ENCODE assay signal across 18 mouse cellular contexts in genomic region chr9:103512257-103512656, GRCm38 (mm10).
"Had no signal": no experiment of that assay in that cellular context is flagged by ENCODE, and none has a peak within 500 bp of the region (broad histone marks: within the 10 kb centered on the region; RNA-seq: fewer than 3 reads in every experiment).

No protein-coding gene starts in this region.

- H3K4me1 ChIP-seq: neural tube, embryonic 15.5 days had no signal

- H3K9ac ChIP-seq: lung, embryonic 14.5 days; midbrain, embryonic 12.5 days; neural tube, embryonic 13.5 days; neural tube, embryonic 15.5 days had no signal

- H3K27me3 ChIP-seq: midbrain, embryonic 12.5 days; neural tube, embryonic 13.5 days; neural tube, embryonic 15.5 days had no signal

- ATAC-seq: midbrain, embryonic 16.5 days had no signal

- H3K27ac ChIP-seq: midbrain, embryonic 10.5 days; midbrain, embryonic 12.5 days; neural tube, embryonic 13.5 days; neural tube, embryonic 15.5 days had no signal

- H3K4me3 ChIP-seq: midbrain, embryonic 10.5 days; midbrain, embryonic 12.5 days; myocyte; neural tube, embryonic 13.5 days; neural tube, embryonic 15.5 days had no signal

- DNase-seq: lung, embryonic 14.5 days; lung, postnatal 10 days; lung, postnatal 4 days; midbrain, embryonic 14.5 days; retina, postnatal 1 day; right cerebral cortex, adult 18-20 months; right cerebral cortex, postnatal 25 days; right cerebral cortex, postnatal 4 days; spleen, adult 18-20 months; thymus, adult 18-20 months; thymus, postnatal 14 days; thymus, postnatal 36 days had no signal

- H3K9me3 ChIP-seq: midbrain, embryonic 10.5 days; midbrain, embryonic 12.5 days; neural tube, embryonic 13.5 days; neural tube, embryonic 15.5 days had no signal

- H3K36me3 ChIP-seq: midbrain, embryonic 10.5 days; midbrain, embryonic 12.5 days; neural tube, embryonic 13.5 days; neural tube, embryonic 15.5 days had no signal

- H3K4me2 ChIP-seq: lung, embryonic 14.5 days; midbrain, embryonic 12.5 days; neural tube, embryonic 13.5 days; neural tube, embryonic 15.5 days had no signal
